Mouse (Mus musculus) thymus, postnatal 0 days (tissue): ENCODE results near the gene Kat14. TPM values are rescaled to one million over a fixed set of nuclear protein-coding genes. Genes with fewer than 3 reads are reported as not detected.

ENCODE experiments used
- DNase-seq: peaks from one replicate; pipeline ENCODE4 v3.0.0-alpha.2; 2015; ENCODE audit warnings: low spot score
- polyA plus RNA-seq: library from polyadenylated mRNA; unstranded; fragments of >200 nt; fragmentation: Nextera tagmentation; extraction: Ambion mirVana; gene quantifications from 2 replicates; pipeline ENCODE4 v1.2.1, GENCODE M21; 2015

Gene Kat14
- polyA plus RNA-seq, 1 experiment from 2014 or later, result 31.5 TPM

DNA sequence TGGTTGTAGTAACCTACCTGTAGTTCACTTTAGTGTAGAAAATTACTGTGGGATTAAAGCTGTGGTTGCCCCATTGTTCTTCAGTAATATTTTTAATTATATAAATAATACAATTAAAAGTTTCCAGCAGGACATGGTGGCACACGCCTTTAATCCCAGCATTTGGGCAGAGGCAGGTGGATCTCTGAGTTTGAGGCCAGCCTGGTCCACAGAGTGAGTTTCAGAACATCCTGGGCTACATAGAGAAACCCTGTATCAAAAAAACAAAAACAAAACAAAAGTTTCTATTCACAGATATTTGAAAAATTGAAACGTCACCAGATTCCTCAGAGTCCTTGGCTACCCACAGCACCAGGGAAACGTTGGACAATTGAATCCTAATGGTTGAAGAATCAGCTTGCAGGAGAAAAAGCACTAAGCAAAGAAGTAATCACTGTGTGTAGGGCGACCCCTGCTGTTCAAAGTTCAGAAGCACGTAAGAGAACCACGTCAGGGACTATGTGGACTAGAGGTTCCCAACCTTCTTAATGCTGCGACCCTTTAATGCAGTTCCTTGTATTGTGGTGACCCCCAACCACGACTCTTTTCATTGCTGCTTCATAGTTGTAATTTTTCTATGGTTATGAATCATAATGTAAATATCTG lies 83.7 kb downstream of the Kat14 start:
- peak; percentile 75 for DNase-seq

Other genes starting within 250 kb of the Kat14 start
- 15.7 and 17.0 TPM in 2 replicates for gene Mgme1, start 98.3 kb upstream of the Kat14 start, polyA plus RNA-seq
- 123 and 126 TPM in 2 replicates for gene Snx5, start 98.1 kb upstream of the Kat14 start, polyA plus RNA-seq
- gene Ovol2, start 36.8 kb upstream of the Kat14 start, polyA plus RNA-seq, result 0.13 and 0.31 TPM in 2 replicates
- gene Pet117, start within 50 bp of the Kat14 start, polyA plus RNA-seq, result 1.8 and 3.8 TPM in 2 replicates
- gene Dzank1, start 158.4 kb downstream of the Kat14 start, polyA plus RNA-seq, result 0.25 and 0.63 TPM in 2 replicates
- 19.0 and 21.5 TPM in 2 replicates for gene Polr3f, start 158.7 kb downstream of the Kat14 start, polyA plus RNA-seq
- 18.6 and 21.0 TPM in 2 replicates for gene Rbbp9, start 181.9 kb downstream of the Kat14 start, polyA plus RNA-seq
- 84.7 and 96.1 TPM in 2 replicates for gene Sec23b, start 187.2 kb downstream of the Kat14 start, polyA plus RNA-seq
- gene Smim26, start 225.1 kb downstream of the Kat14 start, polyA plus RNA-seq, result 60.4 and 67.0 TPM in 2 replicates
- 42.0 and 44.9 TPM in 2 replicates for gene Dtd1, start 230.9 kb downstream of the Kat14 start, polyA plus RNA-seq